Mouse (Mus musculus) induced T-regulatory cell, adult 2 months (primary cell): ENCODE results near the gene Xpnpep3.

Experiments used
- DNase-seq: peaks from one replicate; pipeline ENCODE4 v3.0.0-alpha.2; 2012; ENCODE audit warnings: low read depth

Xpnpep3 gene

GRCm38 (mm10) chr15:81399638-81400315 is at the start of gene Xpnpep3, which contains the start of gene St13:
TSS of gene Xpnpep3 (plus strand) at chr15:81400138.
TSS of gene St13 (minus strand) at chr15:81400077.
- DNase-seq, result peak; percentile 98

DNA sequence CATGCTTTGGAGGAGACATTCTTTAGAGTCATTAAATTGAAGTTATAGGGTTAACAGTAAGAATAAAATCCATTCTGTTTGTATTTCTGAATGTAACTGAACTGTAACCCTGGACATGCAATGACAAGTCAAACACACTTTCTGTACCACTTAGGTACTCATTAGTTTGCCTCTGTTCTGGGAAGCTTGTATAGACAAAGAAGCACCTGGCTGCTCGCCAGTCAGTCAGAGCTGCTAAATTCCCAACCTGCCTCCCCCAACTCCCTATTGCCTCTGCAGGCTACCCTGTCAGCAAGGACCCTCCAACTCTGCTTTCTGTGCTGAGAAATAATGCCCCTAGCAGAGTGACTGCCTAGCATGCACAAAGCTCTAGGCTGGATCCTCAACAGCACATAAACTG is 49.5 kb upstream of the Xpnpep3 start:
- DNase-seq, result no peak

DNA sequence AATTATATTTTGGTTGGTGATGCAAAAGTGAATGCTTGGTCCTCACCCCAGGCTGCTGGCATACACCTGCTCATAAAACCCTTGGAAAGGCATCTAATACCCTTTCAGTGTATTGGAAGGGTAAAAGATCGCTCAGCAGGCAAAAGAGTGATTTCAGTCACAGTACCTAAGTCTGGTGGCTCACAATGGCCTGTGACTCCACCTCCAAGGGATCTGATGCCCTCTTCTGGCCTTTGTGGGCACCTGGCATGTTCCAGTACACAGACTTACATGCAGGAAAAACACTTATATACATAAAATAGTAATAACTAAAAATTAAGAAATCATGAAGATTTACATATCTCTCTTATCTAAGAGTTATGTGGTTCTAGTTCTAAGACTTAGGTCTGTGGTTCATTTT is 47.3 kb upstream of the Xpnpep3 start:
- DNase-seq, result peak; percentile 54

DNA sequence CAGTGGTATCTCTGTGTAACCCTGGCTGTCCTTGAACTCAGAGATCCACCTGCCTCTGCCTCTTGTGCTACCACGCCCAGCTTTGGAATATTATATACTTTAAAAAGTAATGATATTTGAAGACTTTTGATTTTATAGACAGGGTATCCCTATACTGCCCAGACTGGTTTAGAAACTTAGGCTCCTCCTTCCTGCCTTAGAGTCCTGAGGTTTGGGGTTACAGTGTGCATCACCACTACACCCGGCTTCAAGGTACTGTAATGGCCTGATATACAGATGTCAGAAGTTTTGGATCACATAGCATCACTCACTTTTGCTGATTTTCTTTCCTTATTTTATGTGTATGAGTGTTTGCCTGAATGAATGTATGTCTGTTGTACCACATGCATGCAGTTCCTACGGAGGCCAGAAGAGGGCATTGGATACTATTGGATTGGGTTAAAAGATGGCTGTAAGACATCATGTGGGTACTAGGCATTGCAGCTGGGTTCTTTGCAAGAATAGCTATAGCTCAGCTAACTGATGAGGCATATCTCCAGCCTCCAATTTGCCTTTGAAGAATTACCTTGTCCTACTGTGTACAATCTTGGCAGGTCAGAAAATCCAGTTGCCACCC is 44.7 kb upstream of the Xpnpep3 start:
- peak; percentile 84 for DNase-seq

- DNase-seq, result no peak
Observed at GRCm38 (mm10) chr15:81356946-81357345, 43.0 kb upstream of the Xpnpep3 start.

- DNase-seq, result no peak
Observed at GRCm38 (mm10) chr15:81358943-81359342, 41.0 kb upstream of the Xpnpep3 start.

- no peak for DNase-seq
Observed at GRCm38 (mm10) chr15:81359421-81359820, 40.5 kb upstream of the Xpnpep3 start.

GRCm38 (mm10) chr15:81360345-81361021 is 39.5 kb upstream of the Xpnpep3 start, which contains the start of gene Slc25a17:
TSS of gene Slc25a17 (minus strand) at chr15:81360812.
- peak; percentile 98 for DNase-seq

- no peak for DNase-seq
Observed at GRCm38 (mm10) chr15:81361022-81361404, 38.9 kb upstream of the Xpnpep3 start.

GRCm38 (mm10) chr15:81361417-81362015 is 38.4 kb upstream of the Xpnpep3 start:
- DNase-seq, result peak; percentile 13

- DNase-seq, result no peak
Observed at GRCm38 (mm10) chr15:81362501-81362900, 37.4 kb upstream of the Xpnpep3 start.

DNA sequence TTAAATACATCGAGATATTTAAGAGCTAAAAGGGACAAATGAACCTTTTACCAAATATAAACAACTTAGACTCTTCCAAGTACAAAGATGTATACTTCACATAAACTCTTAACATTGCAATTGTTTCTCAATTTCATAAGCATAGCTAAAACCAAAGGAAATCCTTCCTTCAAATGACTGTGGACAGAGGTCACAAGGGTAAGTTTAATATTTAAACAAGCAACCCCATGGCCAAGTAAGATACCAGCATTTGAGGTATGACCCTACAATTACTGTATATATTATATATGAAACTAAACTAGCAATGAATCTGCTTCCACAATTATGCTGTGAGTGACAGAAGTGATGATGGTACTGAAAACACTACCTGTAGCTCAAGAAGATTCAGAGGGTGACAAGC is 35.7 kb upstream of the Xpnpep3 start:
- DNase-seq, result no peak

GRCm38 (mm10) chr15:81365246-81365645 is 34.7 kb upstream of the Xpnpep3 start:
- DNase-seq, result no peak

GRCm38 (mm10) chr15:81366241-81366640 is 33.7 kb upstream of the Xpnpep3 start:
- DNase-seq, result no peak

DNA sequence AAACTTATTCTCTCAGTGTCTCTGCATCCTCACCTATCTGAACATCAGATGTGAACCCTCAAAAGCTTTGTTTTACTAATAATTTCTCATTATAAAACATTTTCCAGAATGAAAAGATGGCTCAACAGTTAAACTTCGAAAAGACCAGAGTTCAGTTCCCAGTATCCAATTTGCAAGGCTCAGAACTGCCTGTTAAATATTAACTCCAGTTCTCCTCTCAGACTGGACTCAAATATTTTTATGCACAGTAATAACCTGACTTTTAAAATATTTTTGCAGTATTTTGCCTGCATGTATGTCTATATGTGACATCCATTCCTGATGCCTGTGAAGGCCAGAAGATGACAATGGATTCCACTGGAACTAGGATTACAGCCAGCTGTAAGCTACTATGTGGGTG is 31.3 kb upstream of the Xpnpep3 start:
- DNase-seq, result no peak

DNA sequence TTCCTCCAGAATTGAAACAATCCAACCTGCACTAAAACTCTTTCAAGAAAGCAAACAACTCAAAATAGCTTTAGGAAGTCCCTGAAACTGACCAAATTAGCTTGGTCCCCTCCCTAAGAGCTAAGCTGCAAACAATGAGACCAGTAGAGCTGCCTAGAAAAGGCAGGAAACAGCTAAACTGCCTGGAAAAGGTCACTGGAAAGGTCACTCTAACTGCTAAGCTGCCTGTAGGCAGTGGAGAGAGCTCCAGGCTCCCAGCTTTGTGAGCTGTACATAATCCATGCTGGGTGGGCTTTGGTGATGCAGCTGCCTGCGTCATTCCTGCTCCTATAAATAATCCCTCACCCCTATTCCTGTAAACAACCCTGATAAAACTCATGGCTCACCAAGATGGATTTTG is 29.6 kb upstream of the Xpnpep3 start:
- no peak for DNase-seq

GRCm38 (mm10) chr15:81374621-81375020 is 25.3 kb upstream of the Xpnpep3 start:
- DNase-seq, result no peak

- DNase-seq, result no peak
Observed at GRCm38 (mm10) chr15:81378845-81379244, 21.1 kb upstream of the Xpnpep3 start.

GRCm38 (mm10) chr15:81386327-81386726 is 13.6 kb upstream of the Xpnpep3 start:
- no peak for DNase-seq

GRCm38 (mm10) chr15:81392997-81393396 is 6.9 kb upstream of the Xpnpep3 start:
- peak; percentile 42 for DNase-seq

DNA sequence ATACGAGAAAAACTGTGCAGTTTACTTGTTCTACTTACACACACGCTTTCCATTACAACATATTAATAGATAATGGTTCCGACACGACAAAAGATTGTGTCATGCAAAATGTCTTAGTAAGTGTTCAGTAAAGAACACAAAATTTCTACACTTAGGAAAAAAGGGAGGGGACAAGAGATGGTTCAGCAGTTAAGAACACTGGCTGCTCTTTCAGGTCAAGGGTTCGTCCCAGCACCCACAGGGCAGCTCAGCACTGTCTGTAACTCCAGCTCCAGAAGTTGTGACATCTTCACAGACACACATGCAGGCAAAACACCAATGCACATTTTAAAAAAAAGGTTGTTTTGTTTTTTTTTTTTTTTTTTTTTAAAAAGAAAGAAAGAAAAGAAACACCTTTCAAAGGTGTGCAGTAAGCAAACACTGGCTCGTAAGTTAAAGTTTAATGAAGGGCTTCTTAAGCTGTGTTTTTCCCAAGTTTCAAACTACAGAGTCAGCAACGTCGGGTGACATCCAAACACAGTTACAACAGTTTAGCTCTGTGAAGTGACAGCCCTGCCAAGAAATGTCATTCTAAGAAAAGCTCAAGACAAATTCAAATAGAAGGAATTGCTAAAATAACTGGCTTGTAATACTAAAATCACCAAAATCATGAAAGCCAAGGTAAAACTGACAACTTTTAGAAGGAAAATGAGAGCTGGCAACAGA is 5.6 kb upstream of the Xpnpep3 start:
- DNase-seq, result no peak

- no peak for DNase-seq
Observed at GRCm38 (mm10) chr15:81398189-81398588, 1.7 kb upstream of the Xpnpep3 start.
